ENCODE assay signal across 1 mouse cellular context in the genomic region with DNA sequence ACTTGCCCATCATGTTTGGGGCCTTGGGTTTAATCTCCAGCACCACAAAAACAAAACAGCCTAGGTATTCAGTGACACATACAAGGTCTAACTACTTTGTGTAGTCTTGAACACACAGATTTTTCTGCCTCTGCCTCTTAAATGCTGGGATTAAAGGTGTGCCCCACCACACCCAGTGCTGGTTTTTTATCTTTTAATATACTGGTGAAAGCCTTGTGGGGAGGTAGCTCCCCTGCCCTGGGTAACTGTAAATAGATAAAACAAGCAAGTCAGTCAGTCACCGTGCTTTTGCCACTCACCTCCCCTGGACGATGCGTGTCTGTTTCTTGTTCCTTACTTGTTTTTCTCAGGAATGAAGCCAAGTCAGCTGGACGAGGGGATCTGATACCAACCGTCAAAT.
TF ChIP-seq lines count a peak whose summit lies in the region.

No protein-coding gene starts in this region.

TF ChIP-seq in CH12.LX, 34 proteins besides CTCF, POLR2A, EP300 and RAD21 (continued from another document):
- no peak for TF ChIP-seq CHD1 (IDR thresholded peaks at IDR 0.05; ENCODE audit: low read depth, low read length)
- no peak for TF ChIP-seq RCOR1 (conservative IDR thresholded peaks at IDR 0.05; ENCODE audit: low read depth, low read length)
- no peak for TF ChIP-seq JUN (IDR thresholded peaks at IDR 0.05; ENCODE audit: insufficient read depth, low read depth, low read length)
- TF ChIP-seq MAFK (IDR thresholded peaks at IDR 0.05; ENCODE audit: insufficient replicate concordance, low read length) = no peak
- no peak for TF ChIP-seq ZNF384 (IDR thresholded peaks at IDR 0.05; ENCODE audit: low read depth, low read length)
